Mouse (Mus musculus) right cerebral cortex, postnatal 36 days (tissue): ENCODE results near the gene Olfr845.

Source experiments
- DNase-seq, 2 experiments: peaks; one replicate each; pipeline ENCODE4 v3.0.0; 2022; ENCODE audit warnings: low spot score in 2 of 2, mixed read lengths in 1 of 2

The Olfr845 gene

DNA sequence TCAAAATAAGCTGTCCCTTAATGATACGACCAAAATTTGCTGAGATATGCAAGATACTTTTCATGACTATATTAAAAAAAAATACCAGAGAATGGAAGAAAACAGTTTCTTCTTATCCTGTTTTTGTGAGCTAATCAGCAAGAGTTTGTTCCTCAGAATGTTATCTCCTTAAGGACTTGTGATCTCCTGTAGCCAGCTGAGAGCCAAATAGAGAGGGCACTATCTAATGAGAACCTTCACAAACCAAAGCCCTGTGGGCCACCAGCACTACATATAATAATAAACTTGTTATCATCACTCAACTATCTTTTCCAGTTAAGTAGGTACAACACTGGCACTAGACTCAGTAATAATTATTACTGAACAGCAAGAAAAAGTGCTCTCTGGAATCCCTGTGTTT, at the start of gene Olfr845:
TSS of gene Olfr845 (plus strand) at position 301 of the 400 bp plus-strand sequence.
- no peak for DNase-seq

DNA sequence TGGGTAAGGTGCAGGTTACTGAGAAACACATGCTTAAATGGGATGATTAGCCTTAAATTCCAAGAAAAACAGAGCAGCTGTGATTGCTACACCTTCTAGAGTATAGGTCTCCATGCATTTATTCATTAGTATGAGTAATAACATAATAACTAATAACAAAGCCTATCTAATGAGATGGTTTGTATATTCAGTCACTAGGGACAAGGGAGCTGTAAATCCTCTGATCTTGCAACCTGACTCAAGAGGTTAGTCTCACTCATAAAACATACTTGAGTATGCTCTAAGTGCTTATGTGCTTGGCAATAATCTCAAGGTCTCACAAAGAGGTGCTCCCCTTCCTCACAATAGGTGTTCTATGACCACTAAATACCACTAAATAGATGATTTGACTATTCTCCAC, 20.2 kb upstream of the Olfr845 start, which contains the start of gene Olfr844:
TSS of gene Olfr844 (plus strand) at position 301 of the 400 bp plus-strand sequence.
- DNase-seq = no peak

DNA sequence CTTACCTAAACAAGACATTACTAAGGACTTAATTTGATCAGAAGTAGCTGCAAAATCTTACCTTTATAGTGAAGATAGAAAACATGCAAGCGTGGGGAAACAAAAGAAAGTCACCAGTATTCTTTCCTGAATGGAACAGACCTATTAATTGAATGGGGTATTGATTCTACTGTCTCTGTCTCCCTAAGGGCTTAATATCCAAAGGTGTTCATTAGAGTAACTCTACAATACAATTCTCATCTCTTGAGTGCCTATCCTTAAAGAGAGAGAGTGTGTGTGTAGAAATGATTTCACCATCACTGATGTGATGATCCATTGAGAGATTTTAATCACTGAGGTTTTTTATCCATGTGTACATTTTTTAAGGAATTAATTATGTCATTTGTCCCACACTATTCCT, 27.6 kb downstream of the Olfr845 start, which contains the start of gene Olfr846:
TSS of gene Olfr846 (minus strand) at position 101 of the 400 bp plus-strand sequence.
- no peak for DNase-seq

DNA sequence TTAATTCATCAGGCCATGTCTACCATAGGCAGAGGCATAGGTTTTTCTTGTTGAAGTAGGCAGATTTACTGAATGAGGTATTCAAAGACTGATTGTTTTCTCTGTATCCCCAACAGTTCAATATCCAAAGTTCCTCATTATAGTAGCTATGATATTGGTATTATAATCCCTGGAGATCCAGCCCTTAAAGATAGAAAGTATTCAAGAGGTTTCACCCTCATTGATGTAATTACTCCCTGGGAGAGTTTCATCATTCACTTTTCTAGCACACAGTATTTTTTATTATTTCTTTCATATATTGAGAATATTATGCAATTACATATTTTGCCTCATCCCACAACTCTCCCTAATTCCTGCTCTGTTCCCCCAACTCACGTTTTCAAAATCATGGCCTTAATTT, 42.3 kb downstream of the Olfr845 start, which contains the start of gene Olfr847:
TSS of gene Olfr847 (minus strand) at position 101 of the 400 bp plus-strand sequence.
- DNase-seq = no peak
